Mouse (Mus musculus): ENCODE results near the gene Ip6k1. TPM values are rescaled to one million over a fixed set of nuclear protein-coding genes. Genes with fewer than 3 reads are reported as not detected.

The Ip6k1 gene
- total RNA-seq, 1 experiment from 2014 or later = 230 TPM

- no peak for ATAC-seq (ENCODE audit: extremely low read depth, insufficient number of reproducible peaks, low FRiP score, poor library complexity, severe bottlenecking)
Measured at GRCm38 (mm10) chr9:108017127-108017526, 14.8 kb downstream of the Ip6k1 start.

DNA sequence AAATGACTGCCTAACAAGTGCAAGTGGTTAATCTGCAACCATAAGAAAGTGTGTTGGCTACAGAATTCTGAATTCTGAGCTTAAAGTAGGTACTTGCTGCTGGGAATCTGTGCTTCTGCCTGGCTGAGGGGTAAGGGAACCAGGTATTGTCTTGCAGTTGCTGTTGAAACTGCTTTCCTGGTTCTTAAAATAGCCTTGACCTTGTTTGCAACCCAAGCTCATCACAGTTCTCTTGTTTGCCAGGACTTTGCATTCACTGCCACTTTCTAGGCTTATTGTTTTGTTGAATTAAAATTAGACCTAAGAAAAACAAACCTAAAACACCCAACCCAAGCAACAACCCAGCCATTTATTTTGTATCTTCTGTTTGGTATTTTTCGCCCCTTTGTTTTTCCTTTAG is 18.4 kb downstream of the Ip6k1 start:
- ATAC-seq (ENCODE audit: extremely low read depth, insufficient number of reproducible peaks, low FRiP score, poor library complexity, severe bottlenecking) = no peak

DNA sequence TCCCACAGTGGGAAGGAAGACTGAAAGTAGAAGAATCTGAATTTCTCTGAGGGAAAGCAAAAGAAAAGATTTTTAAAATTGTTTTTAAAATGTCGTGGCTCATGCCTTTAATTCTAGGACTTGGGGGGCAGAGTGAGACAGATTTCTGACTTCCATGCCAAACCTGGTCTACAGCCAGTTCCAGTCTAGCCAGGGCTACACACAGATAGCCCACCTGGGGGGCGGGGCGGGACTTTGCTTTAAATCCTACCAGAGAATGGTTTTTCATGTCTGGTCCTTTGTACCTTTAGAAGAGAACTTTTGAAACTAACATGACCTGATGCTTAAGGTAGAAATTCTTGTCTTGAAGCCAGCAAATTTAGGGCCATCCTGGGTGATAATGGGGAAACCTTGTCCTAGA is 20.9 kb downstream of the Ip6k1 start:
- no peak for ATAC-seq (ENCODE audit: extremely low read depth, insufficient number of reproducible peaks, low FRiP score, poor library complexity, severe bottlenecking)

- no peak for ATAC-seq (ENCODE audit: extremely low read depth, insufficient number of reproducible peaks, low FRiP score, poor library complexity, severe bottlenecking)
Measured at GRCm38 (mm10) chr9:108026584-108026983, 24.3 kb downstream of the Ip6k1 start.

DNA sequence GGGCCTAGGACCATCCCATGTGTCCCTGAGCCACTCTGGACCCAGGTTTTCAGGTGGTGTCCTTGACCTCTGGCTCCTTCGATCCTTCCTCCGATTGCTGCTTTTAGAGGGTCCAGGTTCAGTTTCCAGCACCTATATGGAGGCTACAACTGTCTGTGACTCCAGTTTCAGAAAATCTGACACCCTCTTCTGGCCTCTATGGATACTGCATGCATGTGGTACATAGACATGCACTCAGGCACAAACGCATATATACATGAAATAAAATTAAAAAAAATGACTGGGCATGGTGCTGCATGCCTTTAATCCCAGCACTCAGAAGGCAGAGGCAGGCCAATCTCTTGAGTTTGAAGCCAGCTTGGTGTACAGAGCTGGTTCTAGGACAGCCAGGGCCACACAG is 25.6 kb downstream of the Ip6k1 start:
- no peak for ATAC-seq (ENCODE audit: extremely low read depth, insufficient number of reproducible peaks, low FRiP score, poor library complexity, severe bottlenecking)

- no peak for ATAC-seq (ENCODE audit: extremely low read depth, insufficient number of reproducible peaks, low FRiP score, poor library complexity, severe bottlenecking)
Measured at GRCm38 (mm10) chr9:108032126-108032525, 29.8 kb downstream of the Ip6k1 start.

GRCm38 (mm10) chr9:108035331-108036156 is 33.2 kb downstream of the Ip6k1 start:
- peak; percentile 41; the same call in 1 of the 2 replicates for ATAC-seq (ENCODE audit: extremely low read depth, insufficient number of reproducible peaks, low FRiP score, poor library complexity, severe bottlenecking)

DNA sequence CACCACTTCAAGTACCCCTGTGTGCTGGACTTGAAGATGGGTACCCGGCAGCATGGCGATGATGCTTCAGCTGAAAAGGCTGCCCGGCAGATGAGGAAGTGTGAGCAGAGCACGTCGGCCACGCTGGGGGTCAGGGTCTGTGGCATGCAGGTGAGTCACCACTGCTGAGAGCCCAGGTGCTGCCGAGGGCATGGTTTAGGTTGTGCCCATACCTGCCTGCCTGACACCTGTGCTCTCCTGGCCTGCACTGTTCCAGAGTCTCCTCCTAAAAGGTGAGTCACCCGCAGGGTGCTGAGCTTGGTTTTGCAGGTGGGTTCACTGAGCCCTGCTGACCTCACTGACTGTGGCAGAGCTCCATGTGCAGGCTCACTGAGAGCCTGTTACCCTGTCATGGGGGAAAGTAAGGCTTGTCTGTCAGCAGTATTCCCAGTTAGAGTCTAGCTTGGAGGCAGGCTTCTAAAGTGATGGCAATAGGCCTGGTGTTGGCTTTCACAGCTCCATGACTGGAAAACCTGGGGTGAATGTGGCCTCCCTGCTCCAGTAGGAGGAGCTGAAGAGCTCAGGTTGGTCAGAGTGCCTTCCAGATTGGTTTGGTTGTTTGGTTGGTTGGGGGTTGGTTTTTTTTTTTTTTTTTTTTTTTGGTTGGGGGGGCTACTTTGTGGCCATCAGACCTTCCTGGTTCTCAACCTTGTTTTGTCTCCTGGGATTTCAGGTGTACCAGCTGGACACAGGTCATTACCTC is 42.6 kb downstream of the Ip6k1 start:
- ATAC-seq (ENCODE audit: extremely low read depth, insufficient number of reproducible peaks, low FRiP score, poor library complexity, severe bottlenecking) = no peak

DNA sequence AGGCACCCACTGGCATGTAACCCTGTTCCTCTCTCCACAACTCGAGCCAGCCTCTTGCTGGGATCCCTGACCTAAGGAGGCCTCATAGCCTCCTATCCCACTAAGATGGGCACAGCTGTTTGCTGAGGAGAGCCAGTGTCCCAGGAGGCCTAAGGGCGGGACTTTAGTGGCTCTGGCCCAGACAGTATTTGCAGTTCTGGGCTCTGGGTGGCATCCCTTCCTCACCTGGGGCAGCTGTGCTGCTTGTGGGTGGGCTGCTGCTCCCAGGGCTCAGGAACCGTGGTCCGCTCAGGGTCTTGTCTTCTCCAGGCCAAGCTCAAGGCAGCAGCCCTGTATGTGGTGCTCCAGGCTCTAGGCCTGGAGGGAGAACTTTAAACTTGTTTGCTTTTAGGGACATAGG is 44.3 kb downstream of the Ip6k1 start:
- no peak for ATAC-seq (ENCODE audit: extremely low read depth, insufficient number of reproducible peaks, low FRiP score, poor library complexity, severe bottlenecking)

DNA sequence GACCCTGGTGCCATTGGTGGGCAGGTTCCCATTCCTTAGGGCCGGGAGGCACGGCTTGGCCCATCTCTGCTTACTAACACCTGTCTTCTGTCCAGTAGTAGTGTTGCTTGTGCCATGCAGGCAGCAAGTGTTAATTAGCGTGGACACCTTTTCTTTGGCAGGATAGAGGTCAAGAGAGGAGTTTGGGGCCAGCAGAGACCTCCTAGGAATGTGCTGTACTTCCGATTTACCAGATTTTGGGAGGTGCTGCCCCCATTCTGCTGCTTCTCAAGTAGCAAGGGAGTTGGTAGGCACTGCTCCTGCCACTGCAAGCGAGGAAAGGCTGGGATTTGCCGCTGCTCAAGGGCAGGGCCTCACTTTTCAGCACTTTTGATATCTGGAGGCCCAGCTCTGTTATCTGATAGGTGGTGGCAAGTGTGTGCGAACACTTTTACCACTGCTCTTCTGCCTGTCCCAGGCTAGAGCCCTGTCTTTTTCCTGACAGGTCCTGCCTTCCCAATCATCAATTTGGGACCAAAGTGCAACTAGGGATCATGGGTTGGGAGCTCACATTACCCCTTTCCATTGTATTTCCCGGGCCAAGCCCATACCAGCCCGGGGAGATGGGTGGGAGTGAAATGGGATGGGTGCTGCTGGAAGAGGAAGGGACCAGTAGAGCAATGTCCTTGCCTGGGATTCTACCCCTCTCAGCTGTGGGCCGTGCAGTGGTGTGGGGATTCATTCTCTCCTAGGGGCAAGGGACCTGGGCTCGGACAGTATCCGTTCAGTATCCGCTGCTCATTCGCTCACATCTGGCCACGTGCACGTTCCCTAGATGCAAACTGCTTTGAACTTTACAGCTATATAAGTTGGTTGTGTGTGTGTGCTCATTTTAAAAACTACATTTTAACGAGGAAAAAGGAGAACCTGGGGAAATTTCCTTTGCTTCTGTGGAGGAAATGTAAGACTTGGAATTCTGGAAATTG is 45.6 kb downstream of the Ip6k1 start:
- ATAC-seq (ENCODE audit: extremely low read depth, insufficient number of reproducible peaks, low FRiP score, poor library complexity, severe bottlenecking) = no peak

GRCm38 (mm10) chr9:108048566-108048955 is 46.3 kb downstream of the Ip6k1 start:
- ATAC-seq (ENCODE audit: extremely low read depth, insufficient number of reproducible peaks, low FRiP score, poor library complexity, severe bottlenecking) = no peak

DNA sequence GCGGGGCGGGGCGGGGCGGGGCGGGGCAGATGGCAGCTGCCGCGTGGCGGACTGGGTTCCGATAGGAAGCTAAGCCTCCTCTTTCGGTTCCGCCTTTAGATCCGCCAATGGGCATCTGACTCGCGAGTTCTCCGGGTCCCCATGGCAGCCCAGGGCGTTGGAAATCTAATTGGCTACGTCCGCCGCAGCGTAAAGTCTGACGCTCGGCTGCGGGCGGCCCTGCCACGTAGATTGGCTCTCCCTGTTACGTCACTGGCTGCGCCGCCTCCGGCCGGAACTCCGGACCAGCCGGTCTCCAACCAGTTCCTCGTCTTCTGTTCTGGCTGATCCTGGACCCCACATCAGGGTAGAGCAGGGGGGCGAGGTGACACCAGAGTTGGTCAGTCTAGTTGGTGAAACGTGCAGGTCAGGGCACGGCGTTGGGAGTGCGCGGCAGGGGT is 46.7 kb downstream of the Ip6k1 start, which contains the start of gene Gmppb:
Gene Gmppb, plus strand, starts transcription at position 227 of the 440 bp plus-strand sequence.
- ATAC-seq (ENCODE audit: extremely low read depth, insufficient number of reproducible peaks, low FRiP score, poor library complexity, severe bottlenecking) = peak; percentile 87

GRCm38 (mm10) chr9:108049561-108050251 is 47.4 kb downstream of the Ip6k1 start:
- ATAC-seq (ENCODE audit: extremely low read depth, insufficient number of reproducible peaks, low FRiP score, poor library complexity, severe bottlenecking) = no peak

GRCm38 (mm10) chr9:108051184-108051930 is 49.1 kb downstream of the Ip6k1 start:
- no peak for ATAC-seq (ENCODE audit: extremely low read depth, insufficient number of reproducible peaks, low FRiP score, poor library complexity, severe bottlenecking)

- ATAC-seq (ENCODE audit: extremely low read depth, insufficient number of reproducible peaks, low FRiP score, poor library complexity, severe bottlenecking) = no peak
Measured at GRCm38 (mm10) chr9:108051931-108052220, 49.6 kb downstream of the Ip6k1 start.

GRCm38 (mm10) chr9:108052411-108052810 is 50.1 kb downstream of the Ip6k1 start:
- ATAC-seq (ENCODE audit: extremely low read depth, insufficient number of reproducible peaks, low FRiP score, poor library complexity, severe bottlenecking) = no peak

- ATAC-seq (ENCODE audit: extremely low read depth, insufficient number of reproducible peaks, low FRiP score, poor library complexity, severe bottlenecking) = peak; percentile 74
Measured at GRCm38 (mm10) chr9:108052885-108053664, 50.8 kb downstream of the Ip6k1 start, which contains the start of gene Amigo3. TSS of gene Amigo3 (plus strand) at chr9:108053159.

Data from neutrophil, adult 5-6 weeks (primary cell).